Mouse (Mus musculus) small intestine, adult 2 months (tissue): Measurements from ENCODE around the gene Aptx.
A peak's percentile ranks its signal among the peaks of the same experiment; 100 is the strongest.

ENCODE experiments used
- CTCF ChIP-seq: fragments of 200-500 bp; IDR thresholded peaks from 2 replicates; pipeline ENCODE4 v1.5.1; 2012; ENCODE audit warnings: low read depth, mild to moderate bottlenecking, control low read depth, inconsistent platforms, low read length, moderate library complexity, mixed read lengths; ENCODE audit not compliant: insufficient replicate concordance, insufficient read length; ENCODE audit errors: extremely low read depth
- POLR2A ChIP-seq: fragments of 200-500 bp; IDR thresholded peaks from 2 replicates; pipeline ENCODE4 v1.6.1; 2012; ENCODE audit warnings: low read depth, mild to moderate bottlenecking, control low read depth, inconsistent platforms, low read length, moderate library complexity

DNA sequence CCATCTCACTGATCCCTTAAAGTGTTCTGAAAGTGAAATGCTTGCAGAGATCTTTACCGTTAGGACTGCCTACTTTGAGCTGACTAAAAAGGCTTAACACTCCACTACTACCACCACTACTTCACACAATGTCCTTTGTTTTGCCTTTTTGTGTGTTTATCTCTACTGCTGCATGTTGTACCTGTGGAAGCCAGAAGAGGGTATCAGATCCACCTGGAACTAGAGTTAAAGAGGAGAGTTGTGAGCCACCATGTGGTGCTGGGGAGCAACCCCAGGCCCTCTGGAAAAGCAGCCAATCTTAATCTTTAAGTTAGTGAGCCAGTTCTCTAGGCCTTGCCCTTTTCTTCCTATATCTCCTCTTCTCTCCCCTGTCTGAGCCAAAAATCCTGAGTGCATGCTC lies 24.3 kb upstream of the Aptx start:
- TF ChIP-seq POLR2A (no peak), CTCF (peak; percentile 22; the same call in 1 of the 2 replicates)
